Mouse (Mus musculus): ENCODE measurements around the gene Pak1.

GRCm38 (mm10) chr7:97769020-97769419 is 19.3 kb upstream of the Pak1 start:
- TF ChIP-seq EP300 (IDR thresholded peaks at IDR 0.05; ENCODE audit: low read depth): no peak
- TF ChIP-seq CTCF (IDR thresholded peaks at IDR 0.05; ENCODE audit: low read depth): no peak
